Mouse (Mus musculus): ENCODE measurements at regions not wholly inside any gene's neighbourhood (a gene's known extent, or its start where the extent isn't known, plus 50 kb on each side); places are given as distances from the start of the nearest gene placed in this dataset.

- H3K4me2 ChIP-seq (ENCODE audit: low read depth), result no peak overlapping the region
- H3K79me2 ChIP-seq (ENCODE audit: control insufficient read depth, insufficient read depth), result no peaks in the 10 kb centered on the region
- H3ac ChIP-seq (ENCODE audit: control insufficient read depth, insufficient read length), result no peak overlapping the region
- H3K27me3 ChIP-seq (ENCODE audit: control insufficient read depth, insufficient read depth, insufficient read length), result no peaks in the 10 kb centered on the region
- H3K4me3 ChIP-seq, result no peak overlapping the region
- TF ChIP-seq SRF (IDR thresholded peaks at IDR 0.05; ENCODE audit: control insufficient read depth, insufficient read length, low read depth) (no peak), REST (IDR thresholded peaks at IDR 0.05; ENCODE audit: insufficient read depth, insufficient read length) (no peak), MYOD1 (IDR thresholded peaks at IDR 0.05; ENCODE audit: control insufficient read depth in 1 of 3, insufficient read length in 2 of 3, low read depth in 2 of 3) (no peak), USF1 (IDR thresholded peaks at IDR 0.05; ENCODE audit: low read depth) (no peak), E2F4 (IDR thresholded peaks at IDR 0.05; ENCODE audit: insufficient read depth) (no peak), TCF12 (IDR thresholded peaks at IDR 0.05; ENCODE audit: insufficient read depth, poor library complexity, severe bottlenecking) (no peak), POLR2AphosphoS2 (IDR thresholded peaks at IDR 0.05; ENCODE audit: insufficient read length, low read depth) (no peak), MAX (IDR thresholded peaks at IDR 0.05; ENCODE audit: low read depth) (no peak), MYOG (IDR thresholded peaks at IDR 0.05; ENCODE audit: control insufficient read depth in 1 of 3, insufficient read depth in 1 of 3, insufficient read length in 2 of 3, low read depth in 2 of 3) (no peak), CEBPB (IDR thresholded peaks at IDR 0.05; ENCODE audit: insufficient read depth, poor library complexity, severe bottlenecking) (no peak), TCF3 (IDR thresholded peaks at IDR 0.05; ENCODE audit: insufficient read length, low read depth) (no peak), POLR2A (IDR thresholded peaks at IDR 0.05; ENCODE audit: insufficient read length, low read depth) (no peak)
- H3K36me3 ChIP-seq (ENCODE audit: control insufficient read depth, insufficient read depth), result no peaks in the 10 kb centered on the region
These were observed 377.4 kb upstream of the Mef2c start for GRCm38 (mm10) chr13:83126438-83126837.

DNA sequence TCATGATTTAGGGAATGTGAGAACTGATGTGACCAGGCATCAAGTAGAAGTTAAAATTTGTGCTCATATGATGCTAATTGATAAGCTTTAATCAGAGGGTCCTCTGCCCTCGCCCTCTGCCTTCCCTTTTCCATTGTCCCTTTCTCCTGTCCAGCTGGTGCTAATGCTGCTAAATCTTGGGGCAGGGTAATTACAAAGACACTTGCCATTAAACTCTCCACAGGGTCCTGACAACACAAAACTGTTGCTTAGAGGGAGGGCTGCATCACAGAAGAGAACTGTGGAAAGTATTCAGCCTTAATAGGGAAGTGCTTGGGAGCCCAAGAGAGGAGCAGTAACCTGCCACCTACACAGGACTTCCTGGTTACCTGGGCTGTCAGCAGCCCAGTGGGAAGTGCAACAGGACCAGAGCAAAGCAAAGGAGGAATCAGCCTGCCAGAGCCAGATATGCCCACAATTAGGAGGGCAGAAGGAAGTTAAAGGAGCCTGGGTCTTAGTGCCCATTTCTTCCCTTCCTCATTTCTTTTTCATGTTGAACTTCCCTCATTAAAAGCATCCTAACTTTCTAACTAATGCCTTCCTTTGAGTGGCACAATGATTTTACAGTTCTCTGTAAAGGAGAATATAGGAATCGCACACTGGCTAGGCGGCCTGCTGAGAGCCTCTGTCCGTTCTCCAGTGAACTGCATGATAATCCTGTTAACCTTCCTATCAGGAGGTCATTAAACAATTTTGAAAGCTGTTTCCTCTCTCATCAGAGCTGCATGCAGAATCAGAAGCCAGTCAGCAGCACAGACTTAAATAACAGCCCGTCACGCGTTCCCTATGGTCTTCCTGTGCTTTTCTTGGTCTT, 372.5 kb upstream of the Mef2c start:
- Histone ChIP-seq H3K36me3 (ENCODE audit: control insufficient read depth, insufficient read depth) (no peaks in the 10 kb centered on the region), H3ac (ENCODE audit: control insufficient read depth, insufficient read length) (no peak overlapping the region), H3K4me2 (ENCODE audit: low read depth) (no peak overlapping the region), H3K4me3 (no peak overlapping the region), H3K27me3 (ENCODE audit: control insufficient read depth, insufficient read depth, insufficient read length) (no peaks in the 10 kb centered on the region), H3K79me2 (ENCODE audit: control insufficient read depth, insufficient read depth) (no peaks in the 10 kb centered on the region)
- TF ChIP-seq SRF (IDR thresholded peaks at IDR 0.05; ENCODE audit: control insufficient read depth, insufficient read length, low read depth) (no peak), MAX (IDR thresholded peaks at IDR 0.05; ENCODE audit: low read depth) (no peak), REST (IDR thresholded peaks at IDR 0.05; ENCODE audit: insufficient read depth, insufficient read length) (no peak)

DNA sequence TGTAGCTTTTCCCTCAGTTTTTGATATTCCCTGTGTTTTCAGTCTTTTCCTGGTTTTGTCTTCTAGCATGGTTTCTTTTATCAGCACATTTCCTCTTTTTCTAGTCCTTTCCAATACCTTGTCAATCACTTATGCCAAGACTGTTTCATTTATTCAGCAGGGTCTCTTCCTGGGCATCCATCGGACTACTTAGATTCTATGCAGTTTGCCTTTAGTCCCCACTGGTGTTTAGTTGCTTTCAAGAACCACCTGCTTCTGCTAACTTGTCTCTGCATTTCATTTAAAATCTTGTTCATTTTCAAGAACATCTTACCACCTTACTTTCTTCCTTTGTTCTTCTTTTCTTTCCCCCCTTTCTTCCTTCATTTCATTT, 371.9 kb upstream of the Mef2c start:
- Histone ChIP-seq H3ac (ENCODE audit: control insufficient read depth, insufficient read length) (no peak overlapping the region), H3K4me2 (ENCODE audit: low read depth) (no peak overlapping the region), H3K36me3 (ENCODE audit: control insufficient read depth, insufficient read depth) (no peaks in the 10 kb centered on the region), H3K27me3 (ENCODE audit: control insufficient read depth, insufficient read depth, insufficient read length) (no peaks in the 10 kb centered on the region), H3K4me3 (no peak overlapping the region), H3K79me2 (ENCODE audit: control insufficient read depth, insufficient read depth) (no peaks in the 10 kb centered on the region)
- no peak for TF ChIP-seq TCF3 (IDR thresholded peaks at IDR 0.05; ENCODE audit: insufficient read length, low read depth)

GRCm38 (mm10) chr13:83132671-83133638, 370.9 kb upstream of the Mef2c start:
- no peaks in the 10 kb centered on the region for H3K36me3 ChIP-seq (ENCODE audit: control insufficient read depth, insufficient read depth)
- no peak overlapping the region for H3K4me2 ChIP-seq (ENCODE audit: low read depth)
- H3ac ChIP-seq (ENCODE audit: control insufficient read depth, insufficient read length), result no peak overlapping the region
- no peaks in the 10 kb centered on the region for H3K79me2 ChIP-seq (ENCODE audit: control insufficient read depth, insufficient read depth)
- H3K4me3 ChIP-seq, result no peak overlapping the region
- TF ChIP-seq USF1 (IDR thresholded peaks at IDR 0.05; ENCODE audit: low read depth), result no peak
- no peak for TF ChIP-seq MYOD1 (IDR thresholded peaks at IDR 0.05; ENCODE audit: control insufficient read depth in 1 of 3, insufficient read length in 2 of 3, low read depth in 2 of 3)
- TF ChIP-seq POLR2A (IDR thresholded peaks at IDR 0.05; ENCODE audit: insufficient read length, low read depth), result no peak
- TF ChIP-seq E2F4 (IDR thresholded peaks at IDR 0.05; ENCODE audit: insufficient read depth), result no peak
- no peak for TF ChIP-seq REST (IDR thresholded peaks at IDR 0.05; ENCODE audit: insufficient read depth, insufficient read length)
- no peak for TF ChIP-seq TCF3 (IDR thresholded peaks at IDR 0.05; ENCODE audit: insufficient read length, low read depth)
- no peak for TF ChIP-seq MAX (IDR thresholded peaks at IDR 0.05; ENCODE audit: low read depth)
- no peaks in the 10 kb centered on the region for H3K27me3 ChIP-seq (ENCODE audit: control insufficient read depth, insufficient read depth, insufficient read length)

- H3K79me2 ChIP-seq (ENCODE audit: control insufficient read depth, insufficient read depth), result no peaks in the 10 kb centered on the region
- TF ChIP-seq MAX (IDR thresholded peaks at IDR 0.05; ENCODE audit: low read depth), result no peak
- TF ChIP-seq REST (IDR thresholded peaks at IDR 0.05; ENCODE audit: insufficient read depth, insufficient read length), result no peak
- H3K27me3 ChIP-seq (ENCODE audit: control insufficient read depth, insufficient read depth, insufficient read length), result no peaks in the 10 kb centered on the region
- H3K4me3 ChIP-seq, result no peak overlapping the region
- no peak overlapping the region for H3ac ChIP-seq (ENCODE audit: control insufficient read depth, insufficient read length)
- H3K4me2 ChIP-seq (ENCODE audit: low read depth), result no peak overlapping the region
- H3K36me3 ChIP-seq (ENCODE audit: control insufficient read depth, insufficient read depth), result no peaks in the 10 kb centered on the region
These were observed 360.5 kb upstream of the Mef2c start for GRCm38 (mm10) chr13:83143316-83143715.
